Mouse (Mus musculus) testis, adult 2 months (tissue): ENCODE results near the gene Ccdc71.

Source experiments
- CTCF ChIP-seq: fragments of 200-500 bp; IDR thresholded peaks from 2 replicates; pipeline ENCODE4 v1.5.1; 2012; ENCODE audit warnings: low read depth, mild to moderate bottlenecking, inconsistent platforms, low read length, moderate library complexity; ENCODE audit not compliant: control insufficient read depth, insufficient read depth, insufficient replicate concordance
- POLR2A ChIP-seq: fragments of 200-500 bp; IDR thresholded peaks from 2 replicates; pipeline ENCODE4 v1.6.1; 2012; ENCODE audit warnings: low read depth, mild to moderate bottlenecking, inconsistent platforms, low read length, moderate library complexity; ENCODE audit not compliant: control insufficient read depth

DNA sequence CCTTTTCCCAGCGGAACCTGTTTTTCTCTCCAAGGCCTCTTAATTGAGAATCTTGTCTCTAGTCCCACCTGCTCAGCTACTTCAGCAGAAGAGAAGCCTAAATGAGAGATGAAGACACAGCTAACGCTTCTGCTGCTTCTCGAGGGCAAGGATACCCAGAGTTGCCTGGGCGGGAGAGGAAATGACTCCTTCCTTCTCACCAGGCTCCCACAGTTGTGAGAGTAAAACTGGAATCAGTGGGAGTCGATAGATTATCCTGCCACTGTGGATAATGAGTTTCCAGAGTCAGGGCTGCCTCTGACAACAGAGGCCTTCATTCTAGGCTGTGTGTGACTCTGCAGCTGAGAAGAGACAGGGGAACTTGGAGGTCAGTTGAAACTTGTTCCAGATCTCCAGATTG is 19.8 kb upstream of the Ccdc71 start:
- TF ChIP-seq CTCF (no peak), POLR2A (no peak)
